Mouse (Mus musculus) heart, adult 9 months (tissue): ENCODE data around the gene Ank2.

Experiments used
- DNase-seq, 2 experiments: peaks; one replicate each; pipeline ENCODE4 v3.0.0; 2022; ENCODE audit warnings: low spot score in 2 of 2

The Ank2 gene

GRCm38 (mm10) chr3:127124375-127124993 is 374.7 kb downstream of the Ank2 start:
- DNase-seq = peak; percentile 22 to 26

- DNase-seq = peak; percentile 27 to 31
Measured at GRCm38 (mm10) chr3:127123376-127123775, 375.8 kb downstream of the Ank2 start.

- no peak for DNase-seq
Measured at GRCm38 (mm10) chr3:127118777-127119176, 380.4 kb downstream of the Ank2 start.

GRCm38 (mm10) chr3:127116226-127116625 is 382.9 kb downstream of the Ank2 start:
- DNase-seq = no peak

GRCm38 (mm10) chr3:127113238-127113637 is 385.9 kb downstream of the Ank2 start:
- DNase-seq = no peak

GRCm38 (mm10) chr3:127109413-127109812 is 389.7 kb downstream of the Ank2 start:
- DNase-seq = no peak

- DNase-seq = no peak
Measured at GRCm38 (mm10) chr3:127108481-127108880, 390.7 kb downstream of the Ank2 start.

- peak; percentile 12 to 22 for DNase-seq
Measured at GRCm38 (mm10) chr3:127107281-127107680, 391.9 kb downstream of the Ank2 start.

- no peak for DNase-seq
Measured at GRCm38 (mm10) chr3:127101326-127101725, 397.8 kb downstream of the Ank2 start.

GRCm38 (mm10) chr3:127097745-127098144 is 401.4 kb downstream of the Ank2 start:
- no peak for DNase-seq

GRCm38 (mm10) chr3:127097106-127097505 is 402.0 kb downstream of the Ank2 start:
- no peak for DNase-seq

GRCm38 (mm10) chr3:127093631-127094030 is 405.5 kb downstream of the Ank2 start:
- DNase-seq = no peak

GRCm38 (mm10) chr3:127087574-127087973 is 411.6 kb downstream of the Ank2 start:
- DNase-seq = no peak

- DNase-seq = no peak
Measured at GRCm38 (mm10) chr3:127086834-127087506, 412.2 kb downstream of the Ank2 start.

GRCm38 (mm10) chr3:127077369-127077768 is 421.8 kb downstream of the Ank2 start:
- no peak for DNase-seq

GRCm38 (mm10) chr3:127075531-127076280 is 423.4 kb downstream of the Ank2 start:
- DNase-seq = no peak

GRCm38 (mm10) chr3:127071471-127071870 is 427.7 kb downstream of the Ank2 start:
- peak in 1 of 2 experiments; percentile 16 for DNase-seq

GRCm38 (mm10) chr3:127063654-127064386 is 435.3 kb downstream of the Ank2 start:
- no peak for DNase-seq

- DNase-seq = no peak
Measured at GRCm38 (mm10) chr3:127059671-127060070, 439.5 kb downstream of the Ank2 start.

- no peak for DNase-seq
Measured at GRCm38 (mm10) chr3:127041288-127041687, 457.9 kb downstream of the Ank2 start.

GRCm38 (mm10) chr3:127038570-127038969 is 460.6 kb downstream of the Ank2 start:
- DNase-seq = no peak

- DNase-seq = no peak
Measured at GRCm38 (mm10) chr3:127036118-127036517, 463.0 kb downstream of the Ank2 start.
